Mouse (Mus musculus) hindbrain, embryonic 16.5 days (tissue): ENCODE results near the gene Tctn3. TPM values are rescaled to one million over a fixed set of nuclear protein-coding genes. Genes with fewer than 3 reads are reported as not detected.

Experiments used
- polyA plus RNA-seq: library from polyadenylated mRNA; unstranded; fragments of >200 nt; fragmentation: Nextera tagmentation; extraction: Ambion mirVana; gene quantifications from 2 replicates; pipeline ENCODE4 v1.2.1, GENCODE M21; 2015

Tctn3 gene
- polyA plus RNA-seq, 1 experiment from 2014 or later, result 14.8 TPM

Other genes starting within 250 kb of the Tctn3 start
- 83.6 and 101 TPM in 2 replicates for gene Sorbs1, start 98.5 kb downstream of the Tctn3 start, polyA plus RNA-seq
- 43.7 and 52.8 TPM in 2 replicates for gene Aldh18a1, start 23.8 kb downstream of the Tctn3 start, polyA plus RNA-seq
- gene Entpd1, start 133 bp upstream of the Tctn3 start, polyA plus RNA-seq, result 7.7 and 8.1 TPM in 2 replicates
- gene Cc2d2b, start 136.5 kb upstream of the Tctn3 start, polyA plus RNA-seq, result 0.12 and 0.44 TPM in 2 replicates
- 11.9 and 15.2 TPM in 2 replicates for gene Ccnj, start 219.0 kb upstream of the Tctn3 start, polyA plus RNA-seq